Mouse (Mus musculus): ENCODE results near the gene Izumo4. TPM values are rescaled to one million over a fixed set of nuclear protein-coding genes. Genes with fewer than 3 reads are reported as not detected.

Izumo4 gene
- polyA plus RNA-seq, 1 experiment = 5.0 TPM

DNA sequence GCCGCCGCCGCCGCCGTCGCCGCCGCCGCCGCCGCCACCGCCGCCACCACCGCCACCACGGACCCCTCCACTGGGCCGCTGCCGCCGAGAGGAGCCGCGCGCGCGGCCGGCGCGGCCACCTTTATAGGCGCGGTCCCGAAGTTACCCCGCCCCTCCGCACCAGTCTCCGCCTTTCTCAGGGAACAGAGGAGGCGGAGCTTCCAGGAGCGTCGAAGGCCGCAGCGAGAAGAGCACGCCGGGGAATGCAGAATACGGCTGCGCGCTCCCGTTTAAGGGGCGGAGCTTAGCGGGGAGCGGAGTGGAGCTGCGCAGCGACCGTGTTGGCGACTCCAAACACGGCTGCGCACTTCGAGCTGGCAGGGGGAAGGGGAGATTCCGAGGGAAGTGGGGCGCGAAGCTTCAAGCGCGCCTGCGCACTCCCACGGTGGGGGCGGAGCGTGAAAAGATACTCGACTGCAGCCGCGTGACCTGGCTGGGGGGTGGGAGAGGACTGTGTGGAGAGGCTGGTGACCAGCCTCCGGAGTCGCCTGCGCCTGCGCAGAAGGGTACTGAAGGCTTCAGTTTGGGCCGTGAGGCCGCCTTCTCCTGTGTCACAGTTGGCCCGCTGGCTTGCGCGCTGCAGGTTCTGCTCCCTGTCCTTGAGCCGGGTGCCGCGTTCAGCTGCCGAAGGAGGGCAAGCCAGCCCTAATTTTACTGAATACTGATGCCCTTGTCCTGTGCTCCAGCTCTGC, 25.6 kb upstream of the Izumo4 start:
- H3K4me3 ChIP-seq (ENCODE audit: insufficient read depth, low read depth, low read length) = peak overlapping the region; percentile 78
- H3K27ac ChIP-seq (replicated peaks; ENCODE audit: low read depth, low read length) = peak overlapping the region; percentile 100
- H3K4me1 ChIP-seq (ENCODE audit: control insufficient read depth, insufficient read depth, insufficient read length, low read length) = peaks cover 31% of the 10 kb centered on the region

DNA sequence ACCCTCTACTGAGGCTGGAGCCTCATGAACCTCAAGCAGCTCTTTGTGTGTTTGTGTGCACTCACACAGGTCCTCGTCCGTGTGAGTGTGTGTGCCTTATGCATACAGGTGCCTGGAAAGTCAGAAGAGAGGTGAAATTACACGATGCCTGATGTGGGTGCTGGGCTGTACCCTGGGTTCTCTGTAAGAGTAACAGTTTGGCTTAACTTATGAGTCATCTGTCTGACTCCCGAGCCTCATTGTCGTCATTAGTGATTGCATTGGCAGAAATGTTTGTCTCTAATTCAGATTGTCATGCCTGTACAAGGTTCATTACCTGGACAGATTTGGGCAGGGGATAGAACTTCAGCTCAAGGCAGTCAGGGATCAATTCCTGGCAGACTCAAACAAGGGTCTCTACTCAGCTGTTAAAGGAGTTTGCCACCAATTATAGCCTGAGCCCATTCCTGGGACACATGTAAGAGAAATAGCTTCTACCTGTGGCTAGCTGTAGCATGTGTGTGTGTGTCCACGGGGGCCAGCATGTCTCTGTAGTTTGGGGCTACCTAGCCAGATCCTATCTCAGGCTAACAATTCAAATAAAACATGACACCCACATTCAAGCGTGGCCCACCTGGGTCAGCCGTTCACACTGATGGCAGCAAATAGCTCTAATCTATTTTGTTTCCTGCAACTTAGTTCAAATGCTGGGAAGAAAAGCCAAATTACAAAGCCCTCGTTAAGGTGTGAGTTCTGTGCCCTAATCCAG, 24.7 kb upstream of the Izumo4 start:
- H3K27ac ChIP-seq (replicated peaks; ENCODE audit: low read depth, low read length) = peak overlapping the region; percentile 100
- peaks cover 22% of the 10 kb centered on the region for H3K4me1 ChIP-seq (ENCODE audit: control insufficient read depth, insufficient read depth, insufficient read length, low read length)
- peak overlapping the region; percentile 68 for H3K4me3 ChIP-seq (ENCODE audit: insufficient read depth, low read depth, low read length)

DNA sequence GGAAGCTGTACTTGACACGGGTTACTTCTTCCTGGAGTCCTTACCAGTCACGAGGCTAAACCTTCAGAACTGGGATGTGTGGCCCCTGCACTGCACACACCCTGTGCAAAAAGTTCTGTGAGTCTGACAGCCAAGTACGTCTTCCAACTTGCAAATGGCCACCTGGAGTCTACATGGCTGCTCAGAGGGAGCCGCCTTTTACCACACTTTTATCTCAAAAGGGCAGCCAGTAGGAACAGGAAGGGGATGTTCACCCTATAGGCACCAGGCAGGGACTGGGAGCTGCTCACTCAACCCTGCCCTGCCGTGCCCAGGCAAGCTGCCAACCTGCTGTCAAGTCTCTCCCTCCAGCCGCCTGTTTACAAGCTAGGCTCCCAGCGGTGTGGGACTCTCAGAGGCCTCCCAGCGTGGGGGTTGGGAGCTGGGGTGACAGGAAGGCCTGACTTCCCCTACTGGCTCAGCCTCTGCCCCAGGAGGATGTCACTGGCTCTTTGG, 24.0 kb upstream of the Izumo4 start, which contains the start of gene Mknk2:
Gene Mknk2 (minus strand): TSS at position 171 of the 495 bp plus-strand sequence.
- Histone ChIP-seq H3K27ac (replicated peaks; ENCODE audit: low read depth, low read length) (peak within 1 kb of the TSS; percentile 100), H3K4me1 (ENCODE audit: control insufficient read depth, insufficient read depth, insufficient read length, low read length) (peaks cover 20% of the 10 kb centered on the region), H3K4me3 (ENCODE audit: insufficient read depth, low read depth, low read length) (peak within 1 kb of the TSS; percentile 68)

DNA sequence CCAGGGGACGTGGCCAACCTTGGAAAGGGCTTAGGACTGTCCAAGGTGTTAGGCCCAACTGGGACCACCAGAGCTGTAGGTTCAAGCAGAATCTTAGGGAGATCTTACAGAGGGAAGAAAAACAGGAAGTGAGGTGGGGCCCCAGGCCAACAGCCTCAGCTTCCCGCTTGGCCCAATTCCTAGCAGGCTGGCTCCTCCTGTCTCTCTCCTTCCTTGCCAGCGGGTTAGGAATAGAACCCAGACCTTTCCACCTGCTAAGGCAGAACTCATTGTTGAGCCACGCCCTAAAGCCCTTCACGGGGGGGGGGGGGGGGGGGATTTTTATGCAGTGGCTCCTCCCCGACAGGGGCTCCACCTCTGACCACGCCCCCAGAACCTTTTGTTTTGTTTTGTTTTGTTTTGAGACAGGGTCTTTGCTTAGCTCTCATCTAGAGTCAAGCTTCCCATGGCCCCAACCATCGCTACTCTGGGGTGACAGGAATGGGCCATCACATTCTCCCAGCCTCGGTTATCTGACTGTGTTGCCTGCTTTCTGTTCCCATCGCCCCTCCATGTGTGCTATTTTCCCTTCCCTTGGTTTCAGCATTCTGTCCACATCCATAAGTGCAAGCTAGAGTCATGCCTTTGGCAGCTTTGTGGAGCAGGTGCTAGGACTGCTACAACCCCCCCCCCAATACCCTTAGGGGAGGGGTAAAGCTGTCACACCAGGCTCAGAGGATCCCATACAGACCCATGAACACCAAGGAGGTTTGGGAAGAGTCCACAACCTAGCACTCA, 23.2 kb upstream of the Izumo4 start:
- peaks cover 17% of the 10 kb centered on the region for H3K4me1 ChIP-seq (ENCODE audit: control insufficient read depth, insufficient read depth, insufficient read length, low read length)

GRCm38 (mm10) chr10:80679556-80680259, 22.3 kb upstream of the Izumo4 start:
- H3K27ac ChIP-seq (replicated peaks; ENCODE audit: low read depth, low read length) = peak overlapping the region; percentile 96
- H3K4me3 ChIP-seq (ENCODE audit: insufficient read depth, low read depth, low read length) = no peak overlapping the region
- H3K4me1 ChIP-seq (ENCODE audit: control insufficient read depth, insufficient read depth, insufficient read length, low read length) = peaks cover 17% of the 10 kb centered on the region

More for the DNA sequence above, 23.2 kb upstream of the Izumo4 start:
- H3K27ac ChIP-seq (replicated peaks; ENCODE audit: low read depth, low read length) = peak overlapping the region; percentile 100
- H3K4me3 ChIP-seq (ENCODE audit: insufficient read depth, low read depth, low read length) = peak overlapping the region; percentile 26

DNA sequence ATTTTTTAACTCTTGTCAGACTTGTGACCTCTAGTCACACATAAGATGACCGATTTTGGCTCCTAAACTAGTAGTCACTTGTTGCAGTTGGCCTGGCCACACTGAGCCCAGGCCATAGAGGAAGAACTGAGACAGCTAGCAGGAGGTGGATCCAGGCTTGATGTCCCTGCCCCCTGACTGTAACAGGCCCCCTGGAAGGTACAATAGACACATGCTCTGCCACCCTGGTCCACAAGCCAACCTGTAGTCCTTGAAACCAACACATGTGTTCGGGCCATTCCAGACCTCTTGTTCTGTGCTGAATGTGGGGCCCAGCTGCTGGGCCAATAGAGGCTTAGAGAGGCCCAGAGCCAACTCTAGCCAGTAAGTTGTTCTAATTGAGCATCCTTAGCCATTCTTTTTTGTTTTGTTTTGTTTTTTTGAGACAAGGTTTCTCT, 21.7 kb upstream of the Izumo4 start:
- no peak overlapping the region for H3K4me3 ChIP-seq (ENCODE audit: insufficient read depth, low read depth, low read length)
- H3K4me1 ChIP-seq (ENCODE audit: control insufficient read depth, insufficient read depth, insufficient read length, low read length) = peaks cover 17% of the 10 kb centered on the region
- H3K27ac ChIP-seq (replicated peaks; ENCODE audit: low read depth, low read length) = peak overlapping the region; percentile 96

DNA sequence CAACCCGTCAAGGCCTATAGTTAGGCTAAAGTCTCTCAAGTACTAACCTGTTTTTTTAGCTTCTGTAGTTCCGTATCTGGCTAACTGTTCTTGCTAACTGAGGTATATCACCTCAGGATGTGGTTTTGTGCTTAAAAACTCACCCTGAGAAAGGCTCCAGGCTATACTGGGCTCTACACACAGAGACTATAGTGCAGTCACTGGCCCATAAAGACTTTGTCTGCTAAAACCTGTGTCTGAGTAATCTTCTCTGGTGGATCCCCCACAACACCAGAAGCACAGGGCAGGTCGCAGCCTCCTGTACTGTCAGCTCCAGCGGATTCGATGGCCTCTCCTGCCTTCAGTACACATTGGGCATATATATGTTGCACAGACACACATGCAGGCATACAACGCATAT, 20.0 kb upstream of the Izumo4 start:
- no peak overlapping the region for H3K27ac ChIP-seq (replicated peaks; ENCODE audit: low read depth, low read length)
- H3K4me3 ChIP-seq (ENCODE audit: insufficient read depth, low read depth, low read length) = no peak overlapping the region
- H3K4me1 ChIP-seq (ENCODE audit: control insufficient read depth, insufficient read depth, insufficient read length, low read length) = peaks cover 17% of the 10 kb centered on the region

DNA sequence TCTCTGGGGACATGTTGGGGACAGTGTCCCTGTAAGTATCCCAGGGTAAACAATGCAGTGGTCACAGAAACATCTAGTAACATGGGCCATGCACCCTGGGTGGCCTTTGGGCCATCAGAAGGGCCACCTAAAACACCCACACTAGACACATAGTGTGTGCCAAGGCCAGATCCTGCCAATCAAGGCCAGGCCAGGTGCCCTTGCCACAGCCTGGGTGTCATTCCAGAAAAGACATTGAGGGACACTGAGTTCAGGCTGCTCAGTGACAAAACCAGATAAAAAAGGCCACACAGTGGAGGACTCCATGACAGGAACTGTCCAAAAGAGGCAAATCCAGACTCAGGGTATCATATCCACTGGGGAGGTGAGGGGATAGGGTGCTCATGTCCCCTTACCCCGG, 18.3 kb upstream of the Izumo4 start:
- H3K4me1 ChIP-seq (ENCODE audit: control insufficient read depth, insufficient read depth, insufficient read length, low read length) = peaks cover 13% of the 10 kb centered on the region
- no peak overlapping the region for H3K4me3 ChIP-seq (ENCODE audit: insufficient read depth, low read depth, low read length)
- no peak overlapping the region for H3K27ac ChIP-seq (replicated peaks; ENCODE audit: low read depth, low read length)

DNA sequence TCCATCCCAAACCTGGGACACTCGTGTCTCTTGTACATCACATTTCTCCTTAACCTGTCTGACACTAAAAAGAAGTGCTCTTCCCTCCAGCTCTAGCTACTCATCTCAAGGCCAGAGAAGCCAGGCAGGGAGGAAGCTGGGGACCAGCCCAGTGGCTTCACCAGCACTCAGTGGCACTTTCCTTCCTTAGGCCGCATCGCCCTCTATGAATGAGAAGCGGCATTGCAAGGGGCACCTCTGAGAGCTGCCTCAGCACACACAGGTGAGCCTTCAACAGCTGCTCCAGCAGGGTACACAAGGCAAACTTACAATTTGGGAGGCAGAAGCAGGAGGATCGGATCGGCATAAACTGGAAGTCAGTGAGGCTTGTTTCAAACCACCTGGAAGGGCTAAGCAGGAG, 17.8 kb upstream of the Izumo4 start:
- no peak overlapping the region for H3K27ac ChIP-seq (replicated peaks; ENCODE audit: low read depth, low read length)
- no peak overlapping the region for H3K4me3 ChIP-seq (ENCODE audit: insufficient read depth, low read depth, low read length)
- H3K4me1 ChIP-seq (ENCODE audit: control insufficient read depth, insufficient read depth, insufficient read length, low read length) = peaks cover 9% of the 10 kb centered on the region

DNA sequence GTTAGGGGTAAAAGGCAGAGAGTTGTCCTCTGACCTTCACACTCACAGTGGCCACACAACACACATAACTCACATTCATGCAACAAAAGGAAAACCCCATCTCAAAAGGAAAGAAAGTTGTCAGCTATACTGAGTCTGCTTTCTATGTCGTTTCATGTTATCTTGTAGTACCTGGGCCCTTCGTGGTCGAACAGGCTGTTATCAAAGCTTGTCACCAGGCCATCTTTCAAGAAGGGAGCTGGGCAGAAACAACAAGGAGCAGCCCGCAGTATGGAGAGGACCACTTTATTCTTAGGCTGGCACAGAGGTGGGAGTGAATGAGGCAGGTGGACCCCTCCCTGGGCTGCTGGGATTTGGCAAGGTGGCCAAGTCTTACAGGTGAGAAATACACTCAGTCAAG, 17.0 kb upstream of the Izumo4 start:
- Histone ChIP-seq H3K4me1 (ENCODE audit: control insufficient read depth, insufficient read depth, insufficient read length, low read length) (peaks cover 4% of the 10 kb centered on the region), H3K27ac (replicated peaks; ENCODE audit: low read depth, low read length) (no peak overlapping the region), H3K4me3 (ENCODE audit: insufficient read depth, low read depth, low read length) (no peak overlapping the region)

GRCm38 (mm10) chr10:80686617-80687016, 15.4 kb upstream of the Izumo4 start:
- H3K4me3 ChIP-seq (ENCODE audit: insufficient read depth, low read depth, low read length) = no peak overlapping the region
- H3K4me1 ChIP-seq (ENCODE audit: control insufficient read depth, insufficient read depth, insufficient read length, low read length) = no peaks in the 10 kb centered on the region
- H3K27ac ChIP-seq (replicated peaks; ENCODE audit: low read depth, low read length) = no peak overlapping the region

- Histone ChIP-seq H3K4me3 (ENCODE audit: insufficient read depth, low read depth, low read length) (no peak overlapping the region), H3K27ac (replicated peaks; ENCODE audit: low read depth, low read length) (no peak overlapping the region), H3K4me1 (ENCODE audit: control insufficient read depth, insufficient read depth, insufficient read length, low read length) (no peaks in the 10 kb centered on the region)
These were observed 14.1 kb upstream of the Izumo4 start for GRCm38 (mm10) chr10:80687850-80688249.

GRCm38 (mm10) chr10:80692249-80693165, 9.5 kb upstream of the Izumo4 start:
- Histone ChIP-seq H3K4me1 (ENCODE audit: control insufficient read depth, insufficient read depth, insufficient read length, low read length) (peaks cover 11% of the 10 kb centered on the region), H3K4me3 (ENCODE audit: insufficient read depth, low read depth, low read length) (no peak overlapping the region), H3K27ac (replicated peaks; ENCODE audit: low read depth, low read length) (peak overlapping the region; percentile 74)

Measured in brown adipose tissue, adult 24 weeks (tissue).